Mouse (Mus musculus) gastrocnemius, postnatal 14 days (tissue): Measurements from ENCODE around the gene Otp. TPM values are rescaled to one million over a fixed set of nuclear protein-coding genes. Genes with fewer than 3 reads are reported as not detected.

Source experiments
- DNase-seq: peaks from one replicate; pipeline ENCODE4 v3.0.0; 2021; ENCODE audit warnings: mixed read lengths
- intact Hi-C: fragments of 180-260 bp; cut with DNase I; formaldehyde crosslinking; loops from one replicate; pipeline ENCODE4 v1.15.1; 2025; ENCODE audit warnings: low total_unique reads
- long read RNA-seq, 2 experiments: library from polyadenylated mRNA; stranded (forward); transcript quantifications; one replicate each; pipeline ENCODE4 v2.0.0; 2021
- total RNA-seq, 2 experiments: library from RNA; stranded (reverse); gene quantifications; 2 replicates each; pipeline ENCODE4 v1.2.3; 2021

Gene Otp
- total RNA-seq = not detected
- long read RNA-seq, experiment 1 = 0 reads
- long read RNA-seq, experiment 2 = 0 reads

DNA sequence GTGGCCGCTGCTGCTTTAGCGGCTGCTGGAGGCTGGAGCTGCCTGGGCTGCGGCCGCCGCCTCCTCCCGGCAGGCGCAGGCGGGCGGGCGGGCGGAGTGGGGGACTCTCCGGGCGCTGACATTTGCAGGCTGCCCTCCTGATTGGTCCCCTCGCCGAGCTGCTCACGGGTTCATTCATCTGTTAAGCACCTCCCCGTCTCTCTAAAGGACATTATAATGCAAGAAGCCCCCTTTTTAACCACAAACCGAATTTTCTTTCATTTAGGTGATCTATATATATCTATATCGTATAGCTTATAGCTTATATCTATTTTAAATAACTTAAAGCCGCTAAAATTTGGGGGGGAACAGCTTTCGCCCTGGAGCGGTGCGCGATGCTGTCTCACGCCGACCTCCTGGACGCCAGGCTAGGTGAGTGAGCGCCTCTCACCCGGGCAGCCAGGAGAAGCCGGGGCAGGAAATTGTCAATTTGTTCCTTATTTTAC is at the start of gene Otp:
Otp (plus strand) TSS at position 207 of the 485 bp plus-strand sequence.
- intact Hi-C loops = loop anchor here (10.0 kb wide), 1 partner anchor 171 kb away; no protein-coding TSS in a partner anchor
- no peak for DNase-seq

DNA sequence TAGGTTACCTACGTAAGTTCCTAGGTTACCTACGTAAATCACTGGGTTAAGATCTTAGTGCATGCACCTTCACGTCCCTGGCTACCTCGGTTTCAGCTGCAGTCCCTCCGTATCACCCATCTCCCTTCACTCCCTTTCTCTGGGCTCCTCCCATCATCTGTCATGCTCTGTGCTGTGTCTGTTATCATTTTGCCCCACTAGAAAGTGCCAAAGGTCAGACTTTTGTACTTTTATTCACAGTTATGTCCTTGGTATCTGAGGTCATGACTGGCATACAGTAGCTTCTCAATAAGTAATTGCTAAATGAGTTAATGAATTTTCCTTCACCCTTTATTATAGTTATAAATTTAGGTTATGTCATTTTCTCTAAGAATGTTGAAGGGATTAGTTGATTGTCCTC is 49.0 kb upstream of the Otp start:
- intact Hi-C loops = no loop called here
- no peak for DNase-seq

DNA sequence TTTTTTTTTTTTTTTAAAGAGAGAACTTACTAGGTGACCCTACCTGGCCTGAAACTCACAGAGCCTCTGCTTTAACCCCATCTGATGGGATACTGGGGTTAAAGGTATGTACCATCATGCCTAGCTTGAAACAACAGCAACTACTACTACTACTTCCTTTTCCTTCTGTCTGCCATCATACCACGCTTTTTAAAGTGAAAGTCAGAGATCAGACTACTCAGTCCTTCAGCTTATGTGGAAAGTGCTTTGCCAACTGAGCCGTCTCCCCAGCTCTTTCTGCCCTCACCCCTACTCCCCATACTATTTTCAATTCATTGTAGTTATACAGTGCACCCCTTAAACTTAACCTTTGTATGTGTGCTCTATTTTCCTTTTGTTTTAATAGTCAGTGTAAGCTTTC is 48.4 kb upstream of the Otp start:
- no peak for DNase-seq
- intact Hi-C loops = no loop called here

DNA sequence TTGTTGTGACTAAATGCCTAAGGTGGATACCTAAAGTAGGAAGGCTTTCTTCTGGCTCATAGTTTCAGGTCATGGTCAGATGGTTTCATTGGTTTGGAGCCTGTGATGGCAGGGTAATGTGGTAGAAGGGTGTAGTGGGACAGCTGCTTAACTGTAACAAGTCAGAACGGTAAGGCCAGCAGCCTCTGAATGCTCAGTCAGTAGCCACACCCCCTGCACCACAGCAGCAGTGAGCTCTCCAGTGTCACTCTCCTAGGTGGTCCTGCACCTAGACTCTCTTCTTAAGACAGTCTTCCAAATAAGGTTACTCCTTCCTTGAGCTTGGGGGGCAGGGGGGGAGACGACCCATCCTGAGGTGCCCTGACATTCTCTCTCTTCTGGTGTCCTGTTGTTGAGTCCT is 47.6 kb upstream of the Otp start:
- no peak for DNase-seq
- intact Hi-C loops = no loop called here

DNA sequence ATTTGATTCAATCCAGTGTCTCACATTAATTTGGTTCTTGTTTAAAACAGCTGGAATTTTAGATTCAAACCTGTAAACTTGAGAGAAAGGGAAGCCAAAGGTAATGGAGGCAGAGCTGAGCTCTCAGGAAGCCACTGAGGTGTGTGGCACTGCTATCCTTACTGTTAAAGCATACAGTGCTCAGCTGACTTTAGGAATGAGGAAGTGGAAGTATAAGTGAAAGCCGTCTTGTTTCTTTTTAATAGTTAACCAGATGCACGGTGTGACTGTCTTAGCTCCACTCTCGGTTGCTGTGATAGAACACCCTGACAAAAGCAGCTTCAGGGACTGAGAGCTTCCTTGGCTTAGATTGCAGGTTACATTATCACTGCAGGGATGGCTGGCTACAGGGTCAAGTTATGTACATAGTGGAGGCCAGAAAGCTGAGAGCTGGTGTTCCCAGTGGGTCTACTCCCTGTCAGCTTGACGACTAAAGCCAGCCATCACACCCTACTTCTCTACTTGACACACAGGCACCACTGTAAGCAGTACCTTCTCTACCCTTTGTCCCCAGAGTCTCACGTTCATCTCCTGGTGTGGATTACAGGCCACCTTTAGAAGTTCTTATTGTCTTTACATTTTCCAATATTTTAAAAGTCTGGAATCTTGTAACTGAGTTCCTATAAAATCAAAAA is 37.2 kb upstream of the Otp start:
- DNase-seq = no peak
- intact Hi-C loops = no loop called here

DNA sequence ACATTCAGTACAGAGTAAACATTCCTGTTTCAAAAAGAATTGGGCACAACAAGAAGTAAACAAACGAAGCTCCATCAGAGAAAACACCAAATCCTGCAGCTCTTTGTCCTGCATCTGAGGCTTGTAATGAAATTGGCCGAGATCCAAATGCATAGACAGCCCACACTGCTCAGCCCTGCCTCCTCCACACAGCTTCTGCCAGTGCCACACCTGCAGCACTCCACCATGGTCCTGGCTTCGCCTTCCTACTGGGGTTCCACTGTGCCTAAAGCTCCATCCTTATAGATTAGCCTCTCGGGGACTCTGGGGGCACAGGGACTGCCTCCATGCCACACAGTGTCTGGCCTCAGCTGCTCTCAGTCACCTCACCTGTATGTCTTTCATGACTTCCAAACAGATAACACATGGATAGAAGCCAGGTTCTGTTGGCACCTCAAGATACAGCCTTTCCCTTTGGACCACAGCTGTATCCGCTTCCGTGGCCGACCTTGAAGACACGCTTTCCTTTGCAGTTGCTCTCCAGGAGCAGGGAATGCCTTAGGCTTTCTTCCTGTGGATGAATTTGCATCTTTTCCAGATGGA is 36.6 kb upstream of the Otp start:
- no peak for DNase-seq
- intact Hi-C loops = no loop called here

DNA sequence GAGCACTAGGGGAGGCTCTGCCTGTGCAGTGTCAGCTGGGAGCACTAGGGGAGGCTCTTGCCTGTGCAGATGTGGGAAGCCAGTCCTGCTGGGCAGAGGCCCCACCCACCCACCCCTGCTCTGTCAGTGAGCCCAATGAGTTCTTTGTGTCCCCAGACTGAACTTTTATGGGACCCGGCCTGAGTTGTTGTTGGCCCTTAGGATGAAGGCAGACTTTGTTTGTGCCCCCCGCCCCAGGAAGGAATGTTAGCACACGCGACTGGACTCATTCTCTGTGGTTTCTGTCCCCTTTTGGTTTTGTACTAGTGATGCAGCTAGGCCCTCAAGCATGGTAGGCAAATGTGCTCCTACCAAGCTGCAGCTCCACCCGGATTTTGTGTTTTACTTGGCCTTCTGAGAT is 32.2 kb upstream of the Otp start:
- intact Hi-C loops = no loop called here
- DNase-seq = no peak

DNA sequence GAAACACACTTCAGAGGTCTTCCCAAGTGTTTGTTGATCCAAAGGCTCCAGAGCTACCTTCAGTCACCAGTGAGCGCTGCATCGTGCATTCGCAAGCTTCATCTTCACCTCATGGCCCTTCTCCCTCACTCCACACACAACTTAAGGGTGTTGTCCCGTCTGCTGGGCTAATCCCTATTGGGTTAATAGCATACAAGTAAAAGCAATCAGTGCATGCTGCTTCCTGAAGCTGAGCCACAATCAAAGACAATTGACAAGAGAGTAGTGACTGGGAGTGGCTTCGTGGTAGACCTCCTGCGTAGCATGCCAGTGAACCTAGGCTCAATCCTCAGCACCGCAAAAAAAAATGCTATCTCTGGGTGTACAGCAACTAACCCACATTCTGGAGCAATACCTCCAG is 27.5 kb upstream of the Otp start:
- DNase-seq = no peak

DNA sequence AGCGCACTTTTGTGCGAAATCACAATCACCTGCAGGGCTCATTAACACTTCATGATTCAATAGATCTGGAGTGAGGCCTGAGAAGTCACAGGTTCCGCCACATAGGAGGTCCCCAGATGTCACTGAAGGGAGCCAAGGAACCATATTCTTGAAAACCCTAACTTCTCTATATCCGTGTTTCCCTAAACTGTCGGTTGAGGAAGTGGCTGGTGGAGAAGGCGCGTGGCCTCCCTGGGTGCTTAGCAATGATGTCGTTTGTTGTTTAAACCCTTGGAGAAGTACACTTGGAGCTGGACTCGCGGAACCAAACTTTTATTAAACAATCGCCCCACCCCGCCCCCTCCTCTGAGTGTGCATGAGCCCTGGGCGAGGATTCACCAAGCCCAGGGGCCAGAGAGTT is 26.1 kb upstream of the Otp start:
- no peak for DNase-seq
- intact Hi-C loops = no loop called here

More for the DNA sequence above, 27.5 kb upstream of the Otp start:
- intact Hi-C loops = no loop called here

DNA sequence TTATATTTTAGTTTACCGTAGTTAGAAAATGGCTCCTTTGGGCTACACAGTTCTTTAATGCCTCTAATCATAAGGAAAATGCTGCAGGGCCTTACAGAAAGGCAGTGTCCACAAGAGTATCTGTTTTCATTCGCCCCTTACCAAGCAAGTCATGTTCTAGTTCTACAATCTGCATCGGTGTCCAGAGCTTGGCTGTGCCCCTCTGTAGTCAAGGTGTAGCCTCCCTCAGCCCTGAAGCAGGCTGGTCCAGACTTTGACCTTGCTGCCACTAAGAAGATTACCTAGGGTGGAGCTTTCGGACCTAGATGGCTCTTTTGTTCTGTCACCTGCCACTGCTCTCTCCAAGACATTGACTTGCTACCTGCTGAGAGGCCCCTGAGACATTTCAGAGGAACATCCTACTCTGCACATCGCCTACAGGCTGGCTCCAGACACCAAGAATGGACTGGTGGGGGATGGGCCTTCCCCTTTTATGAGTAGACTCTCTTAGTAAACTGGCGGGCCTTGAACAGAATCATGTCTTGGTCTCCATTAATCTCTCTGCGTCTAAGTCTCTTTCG is 17.3 kb upstream of the Otp start:
- no peak for DNase-seq
- intact Hi-C loops = no loop called here

DNA sequence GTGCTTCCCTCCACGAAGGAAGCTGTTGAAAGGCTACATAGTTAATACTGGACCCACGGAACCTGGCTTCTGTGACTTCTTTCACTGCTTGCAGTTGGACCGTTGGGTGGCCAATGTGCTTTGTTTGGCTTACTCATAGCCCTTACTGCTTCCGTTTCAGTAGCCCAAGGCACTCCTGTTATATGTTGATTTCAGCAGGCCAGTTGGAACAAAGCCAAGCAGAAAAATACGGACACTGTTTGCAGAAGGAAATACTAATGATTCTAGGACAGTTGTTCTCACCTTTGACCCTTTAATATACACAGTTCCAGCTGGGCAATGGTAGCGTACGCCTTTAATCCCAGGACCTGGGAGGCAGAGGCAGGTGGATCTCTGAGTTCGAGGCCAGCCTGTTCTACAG is 16.1 kb upstream of the Otp start:
- intact Hi-C loops = no loop called here

DNA sequence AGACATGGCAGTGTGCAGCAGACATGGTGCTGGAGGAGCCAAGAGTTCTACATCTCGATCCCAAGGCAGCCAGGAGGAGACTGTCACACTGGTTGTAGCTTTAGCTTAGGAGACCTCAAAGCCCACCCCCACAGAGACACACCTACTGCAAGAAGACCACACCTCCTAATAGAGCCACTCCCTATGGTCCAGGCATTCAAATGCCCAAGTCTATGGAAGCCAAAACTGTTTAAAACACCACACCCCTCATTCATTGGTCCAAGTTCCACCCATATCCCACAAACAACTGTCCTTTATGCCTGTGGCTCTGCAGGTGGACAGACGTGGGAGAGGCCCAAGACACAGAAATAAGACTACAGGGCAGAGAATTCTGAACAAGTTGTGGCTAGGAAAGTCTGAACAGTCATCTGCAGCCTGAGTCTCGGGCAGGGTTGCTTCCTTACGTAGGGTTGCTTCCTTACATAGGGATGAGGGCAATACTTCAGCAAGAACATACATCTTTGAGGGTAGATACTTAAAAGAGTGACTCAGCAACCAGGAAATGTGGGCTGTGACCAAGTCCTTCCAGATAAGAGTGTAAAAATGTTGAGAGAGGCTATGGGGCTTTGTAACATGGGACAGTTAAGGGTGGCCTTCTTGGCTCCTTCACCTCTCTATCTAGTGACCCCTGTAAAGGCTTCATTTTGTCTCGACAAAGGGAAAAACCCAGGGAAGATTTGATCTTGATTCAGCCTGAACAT is 12.7 kb upstream of the Otp start:
- DNase-seq = no peak
- intact Hi-C loops = no loop called here

More for the DNA sequence above, 16.1 kb upstream of the Otp start:
- no peak for DNase-seq

DNA sequence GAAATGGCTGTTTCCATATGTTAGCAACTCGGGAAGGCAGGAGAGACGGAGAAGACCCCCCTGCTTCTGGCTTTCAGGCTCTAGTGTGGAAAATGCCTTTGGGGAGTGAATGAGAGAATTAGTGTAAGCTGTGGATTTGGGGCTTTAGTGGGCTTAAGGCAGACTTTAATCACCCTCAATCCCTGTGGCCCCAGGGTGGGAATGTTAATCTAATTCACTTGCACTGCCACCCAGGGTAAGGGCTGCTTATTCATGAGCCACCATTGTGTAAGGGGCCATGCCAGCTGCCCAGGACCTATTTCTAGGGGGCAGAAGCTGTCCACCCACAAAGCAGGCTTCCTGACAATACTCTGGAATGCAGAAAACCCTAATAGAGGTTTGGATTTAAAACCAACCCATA is 8.5 kb upstream of the Otp start:
- DNase-seq = no peak
- intact Hi-C loops = no loop called here

DNA sequence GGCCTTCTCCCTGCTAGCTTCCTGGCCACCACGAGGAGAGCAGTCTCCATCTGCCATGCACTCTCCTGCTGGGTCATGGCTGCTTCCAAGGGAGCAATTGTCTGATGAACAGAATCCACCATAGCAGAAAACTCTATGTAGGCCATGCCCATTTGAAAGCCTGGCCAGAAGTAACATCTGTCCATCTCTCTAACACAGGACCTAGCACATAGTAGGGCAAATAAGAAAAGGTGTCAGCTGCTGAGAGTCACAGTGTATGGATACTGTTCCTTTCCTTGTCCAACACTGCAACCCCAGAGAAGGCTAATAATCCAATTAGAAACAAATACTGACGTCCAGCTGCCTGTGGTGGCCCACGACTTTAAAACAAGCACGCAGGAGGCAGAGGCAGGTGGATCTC is 7.6 kb upstream of the Otp start:
- intact Hi-C loops = no loop called here
- no peak for DNase-seq

DNA sequence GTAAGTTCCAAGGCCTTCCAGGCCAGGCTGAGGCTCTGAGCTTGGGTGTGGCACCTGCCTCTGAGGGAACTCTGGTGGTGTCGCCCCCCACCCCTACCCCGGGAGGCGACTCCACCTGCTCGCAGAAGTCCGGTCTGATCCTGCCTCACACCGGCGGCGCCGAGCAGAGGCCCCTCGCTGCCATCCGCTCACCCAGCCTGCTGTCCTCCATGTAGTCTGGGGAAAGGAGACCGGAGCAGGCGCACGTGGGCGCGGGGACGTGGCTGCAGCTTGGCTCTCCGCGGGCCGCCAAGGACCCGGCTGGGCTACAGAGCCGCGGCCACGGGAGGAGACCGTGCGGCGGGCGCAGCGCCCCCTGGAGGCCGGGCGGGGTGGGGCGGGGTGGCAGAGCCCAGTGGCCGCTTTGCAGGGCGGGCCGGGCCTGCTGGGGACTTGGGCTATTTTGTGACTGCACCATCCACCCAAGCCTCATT is 6.9 kb upstream of the Otp start:
- DNase-seq = peak; percentile 68
- intact Hi-C loops = no loop called here

DNA sequence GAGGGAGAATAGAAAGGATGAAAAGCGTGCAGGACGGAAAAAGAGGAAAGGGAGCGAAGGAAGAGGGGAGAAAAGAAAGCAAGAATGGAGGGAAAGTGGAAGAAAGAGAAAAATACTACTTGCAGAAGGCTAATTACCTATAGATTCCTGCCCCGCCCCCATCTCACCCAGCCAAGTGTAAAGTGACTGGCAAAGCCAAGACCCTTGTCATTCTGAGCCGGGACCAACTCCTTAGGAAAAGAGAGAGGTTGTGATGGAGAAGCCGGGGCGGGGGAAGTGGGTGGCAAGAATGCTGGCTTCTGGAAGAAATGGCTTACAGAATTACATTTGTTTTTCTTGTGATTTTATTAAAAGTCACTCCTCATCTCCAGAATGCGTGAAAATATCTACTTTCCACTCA is 5.9 kb upstream of the Otp start:
- no peak for DNase-seq
- intact Hi-C loops = no loop called here

DNA sequence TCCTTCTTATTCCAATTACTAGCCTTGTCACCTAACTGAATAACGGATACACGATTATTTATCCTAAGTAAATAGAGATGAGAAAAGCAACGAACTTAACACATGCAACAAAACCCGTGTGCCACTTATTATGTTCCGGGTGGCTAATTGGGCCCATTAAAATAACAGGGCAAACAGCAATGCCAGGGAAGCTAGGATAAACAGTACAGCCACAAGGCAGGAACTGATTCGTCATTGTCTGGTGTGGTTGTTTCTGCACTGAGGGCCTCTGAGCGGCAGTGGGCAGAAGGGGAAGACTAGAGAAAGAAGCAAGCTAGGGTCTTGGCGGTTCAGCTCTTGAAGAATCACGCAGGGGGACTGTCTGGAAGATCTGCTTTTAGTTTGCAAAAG is 5.3 kb upstream of the Otp start:
- DNase-seq = no peak
- intact Hi-C loops = loop anchor here (10.0 kb wide), 1 partner anchor 165 kb away; no protein-coding TSS in a partner anchor

DNA sequence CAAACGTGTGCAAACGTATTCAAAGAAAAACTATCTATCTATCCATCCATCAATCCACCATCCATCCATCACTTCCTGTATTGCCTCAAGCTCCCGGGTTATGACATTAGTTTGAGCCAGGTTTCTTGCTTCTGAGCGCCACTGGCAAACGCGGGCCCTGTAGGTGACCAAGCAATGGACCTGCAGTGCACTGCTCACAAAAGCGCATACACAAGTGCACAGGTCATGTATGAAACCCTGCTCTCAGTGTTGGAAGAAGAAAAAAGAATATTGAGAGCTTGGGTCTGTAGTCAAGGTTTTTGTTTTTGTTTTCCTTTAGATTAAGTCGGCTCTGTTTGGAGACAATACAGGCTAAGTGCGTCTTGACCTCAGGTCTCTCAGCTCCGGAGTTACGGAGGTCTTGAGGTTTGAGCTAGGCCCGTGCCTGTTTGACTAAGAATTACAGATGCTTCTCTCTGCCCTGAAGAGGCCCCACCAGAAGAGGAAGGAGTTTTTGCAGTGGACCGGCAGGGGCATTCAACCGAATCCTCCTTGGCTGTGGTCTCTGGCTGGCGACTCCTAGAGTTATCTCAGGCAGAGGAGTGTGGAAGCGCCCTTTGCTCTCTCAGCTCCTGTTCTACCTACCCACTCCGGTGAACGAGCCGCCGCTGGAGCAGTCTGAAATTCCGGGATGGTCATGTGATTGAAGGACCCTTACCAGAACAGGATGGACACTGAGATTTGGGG is 4.8 kb upstream of the Otp start:
- DNase-seq = no peak
- intact Hi-C loops = loop anchor here (10.0 kb wide), 1 partner anchor 166 kb away; no protein-coding TSS in a partner anchor

DNA sequence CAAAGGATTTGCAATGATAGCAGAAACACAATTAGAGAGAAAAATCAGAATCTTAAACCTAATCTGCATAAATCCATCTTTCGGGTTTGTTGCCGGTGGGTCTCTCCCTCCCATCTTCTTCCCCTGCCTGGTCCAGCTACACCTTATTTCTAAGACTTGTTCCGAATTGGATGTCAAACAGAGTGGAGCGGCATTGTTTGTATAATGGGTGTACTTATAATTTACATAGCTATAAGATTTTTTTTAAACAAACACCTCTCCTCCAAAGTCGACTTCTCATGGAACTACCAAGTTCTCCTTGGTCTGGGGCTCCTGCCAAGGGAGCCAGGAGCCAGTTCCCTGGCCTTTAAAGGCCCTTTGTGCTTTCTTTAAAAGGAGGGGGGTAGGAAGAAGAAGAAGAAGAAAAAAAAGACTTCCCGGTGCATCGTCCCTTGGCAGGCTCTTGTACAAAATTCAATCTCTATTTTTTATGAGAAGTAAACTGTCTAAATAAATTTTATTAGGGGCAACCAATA is 3.5 kb upstream of the Otp start:
- no peak for DNase-seq
- intact Hi-C loops = loop anchor here (10.0 kb wide), 1 partner anchor 167 kb away; no protein-coding TSS in a partner anchor
